Mouse (Mus musculus): ENCODE results near the gene Usp21. TPM values are rescaled to one million over a fixed set of nuclear protein-coding genes. Genes with fewer than 3 reads are reported as not detected.

Usp21 gene
- polyA plus RNA-seq, 1 experiment from 2014 or later, result 80.1 TPM

DNA sequence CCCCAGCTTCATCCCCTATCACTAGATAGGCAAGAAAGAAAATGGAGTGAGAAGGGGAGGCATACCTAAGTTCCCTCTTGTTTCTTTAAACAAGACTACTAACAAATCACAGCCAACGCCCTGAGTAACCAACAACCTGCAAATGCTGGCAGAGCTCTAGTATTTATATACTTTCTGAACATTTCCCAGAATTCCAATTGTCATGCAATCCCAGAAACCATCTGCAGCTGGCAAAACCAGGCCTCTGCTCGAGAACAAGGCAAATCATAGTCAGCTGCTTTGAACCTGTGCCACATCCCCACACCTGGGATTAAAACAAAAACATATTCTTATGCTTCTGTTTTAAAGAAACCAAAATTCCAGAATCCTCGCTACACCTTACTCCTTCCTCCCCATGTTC, 5.6 kb upstream of the Usp21 start:
- Histone ChIP-seq H3K4me2 (replicated peaks) (peak overlapping the region; percentile 89), H3K9ac (peak overlapping the region; percentile 81), H3K27me3 (ENCODE audit: control insufficient read depth, insufficient read depth, low read length) (peaks cover 15% of the 10 kb centered on the region; the same call in 1 of the 2 replicates), H3K27ac (0 out of 2 replicates have a peak overlapping the region, but pooled peaks have one; percentile 92), H3K9me3 (ENCODE audit: control insufficient read depth, low read length) (no peaks in the 10 kb centered on the region), H3K4me1 (replicated peaks; ENCODE audit: control insufficient read depth, insufficient read depth, low read length) (peaks cover 10% of the 10 kb centered on the region), H3K4me3 (replicated peaks; ENCODE audit: low read length) (peak overlapping the region; percentile 66; the same call in 1 of the 2 replicates), H3K36me3 (replicated peaks; ENCODE audit: control insufficient read depth, insufficient read depth) (peaks cover 18% of the 10 kb centered on the region)
- no peak for DNase-seq (ENCODE audit: low spot score)
- WGBS, result 89% methylated on average over 3 of the region's 3 CpGs
- no peak for ATAC-seq (ENCODE audit: low FRiP score)

DNA sequence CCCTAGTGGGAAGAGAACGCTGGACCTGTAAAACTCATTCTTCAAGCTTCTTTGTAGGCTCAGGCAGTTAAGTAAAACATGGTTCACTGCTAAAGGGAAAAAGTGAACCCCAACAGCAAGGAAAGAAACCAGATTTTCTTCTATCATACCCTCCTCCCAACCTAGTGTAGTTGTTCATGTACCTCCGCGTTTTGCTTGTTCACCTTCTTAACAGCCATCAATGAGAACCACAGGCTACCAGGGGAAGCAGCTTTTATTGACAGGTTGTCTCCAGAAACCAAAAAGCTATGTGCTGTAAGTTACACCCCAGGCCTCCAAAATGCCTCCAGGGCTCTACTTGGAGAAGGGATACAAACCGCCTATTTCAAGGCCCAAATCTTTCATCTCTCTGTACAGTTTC, 537 bp upstream of the Usp21 start:
- Histone ChIP-seq H3K4me1 (replicated peaks; ENCODE audit: control insufficient read depth, insufficient read depth, low read length) (peaks cover 27% of the 10 kb centered on the region), H3K9ac (peak overlapping the region; percentile 18; the same call in 1 of the 2 replicates)
- WGBS, result 68% methylated on average over 4 of the region's 4 CpGs

DNA sequence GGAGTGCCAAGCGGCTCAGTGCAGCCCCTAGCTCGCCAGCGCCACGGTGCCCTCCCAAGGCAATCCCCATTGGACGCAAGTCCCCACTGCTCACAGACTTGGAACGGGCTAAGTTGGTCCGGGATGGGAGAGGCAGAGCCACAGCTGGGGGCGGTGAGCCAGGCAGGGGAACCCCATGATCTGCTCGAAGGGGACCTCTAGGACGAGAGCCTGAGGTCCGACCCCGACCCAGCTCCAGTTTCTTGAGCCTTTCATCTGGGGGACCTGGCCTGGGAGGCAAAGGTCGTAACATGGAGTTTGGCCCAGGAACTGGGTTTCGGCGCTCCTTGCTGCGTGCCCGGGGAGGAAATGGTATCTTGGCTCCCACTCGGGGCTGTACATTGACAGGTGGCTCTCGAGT, 1.3 kb downstream of the Usp21 start:
- ATAC-seq (ENCODE audit: low FRiP score), result no peak
- 90% methylated on average over 19 of the region's 19 CpGs for WGBS
- H3K4me1 ChIP-seq (replicated peaks; ENCODE audit: control insufficient read depth, insufficient read depth, low read length), result peaks cover 25% of the 10 kb centered on the region
- no peaks in the 10 kb centered on the region for H3K27me3 ChIP-seq (ENCODE audit: control insufficient read depth, insufficient read depth, low read length)
- peak overlapping the region; percentile 96; the same call in 1 of the 2 replicates for H3K9ac ChIP-seq
- no peak for DNase-seq (ENCODE audit: low spot score)
- no peak overlapping the region for H3K27ac ChIP-seq
- no peaks in the 10 kb centered on the region for H3K9me3 ChIP-seq (ENCODE audit: control insufficient read depth, low read length)
- H3K4me3 ChIP-seq (replicated peaks; ENCODE audit: low read length), result peak overlapping the region; percentile 84
- H3K36me3 ChIP-seq (replicated peaks; ENCODE audit: control insufficient read depth, insufficient read depth), result peaks cover 64% of the 10 kb centered on the region
- H3K4me2 ChIP-seq (replicated peaks), result peak overlapping the region; percentile 65

More for the DNA sequence above, 537 bp upstream of the Usp21 start:
- Histone ChIP-seq H3K4me2 (replicated peaks) (peak overlapping the region; percentile 65), H3K4me3 (replicated peaks; ENCODE audit: low read length) (peak overlapping the region; percentile 84; the same call in 1 of the 2 replicates), H3K27me3 (ENCODE audit: control insufficient read depth, insufficient read depth, low read length) (no peaks in the 10 kb centered on the region), H3K27ac (peak overlapping the region; percentile 96), H3K36me3 (replicated peaks; ENCODE audit: control insufficient read depth, insufficient read depth) (peaks cover 50% of the 10 kb centered on the region), H3K9me3 (ENCODE audit: control insufficient read depth, low read length) (no peaks in the 10 kb centered on the region)
- no peak for DNase-seq (ENCODE audit: low spot score)
- ATAC-seq (ENCODE audit: low FRiP score), result no peak

DNA sequence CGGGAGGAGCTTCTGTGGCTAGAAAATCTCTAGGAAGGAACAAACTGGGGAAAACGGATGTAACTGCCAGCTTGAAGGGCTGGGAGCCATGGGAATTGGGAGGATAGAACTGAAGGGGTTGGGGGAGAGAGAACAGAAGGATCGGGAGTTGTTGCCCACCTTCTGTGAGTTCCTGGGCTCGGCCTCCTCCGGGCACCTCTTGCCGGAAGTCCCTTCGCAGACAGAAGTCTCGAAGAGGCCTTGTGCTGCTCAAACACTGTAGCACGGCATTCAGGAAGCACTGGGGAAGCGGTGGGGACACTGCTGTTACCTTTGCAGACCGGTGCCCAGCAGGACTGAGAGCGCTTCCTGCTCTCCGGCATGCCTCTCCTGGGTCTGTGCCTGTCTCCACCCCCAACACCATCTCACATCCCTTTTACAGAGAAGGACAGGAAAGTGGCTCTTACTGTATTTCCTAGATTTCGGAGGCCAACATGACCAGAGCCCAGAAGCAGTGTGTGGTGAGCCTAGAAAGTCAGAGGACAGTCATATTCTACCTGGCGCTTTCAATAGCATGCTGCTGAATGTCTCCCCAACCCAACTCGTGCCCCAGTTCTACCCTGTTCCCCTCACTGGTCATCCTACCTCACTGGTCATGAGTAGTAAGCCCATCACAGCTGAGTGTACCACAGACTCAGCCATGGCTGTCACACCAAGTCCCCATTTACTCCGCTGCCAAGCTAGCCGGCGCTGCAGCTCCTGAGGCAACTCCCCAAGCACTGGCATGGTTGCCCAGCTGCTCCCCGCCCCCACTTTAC, 2.5 kb downstream of the Usp21 start:
- Histone ChIP-seq H3K9ac (no peak overlapping the region), H3K27me3 (ENCODE audit: control insufficient read depth, insufficient read depth, low read length) (no peaks in the 10 kb centered on the region), H3K36me3 (replicated peaks; ENCODE audit: control insufficient read depth, insufficient read depth) (peaks cover 64% of the 10 kb centered on the region), H3K27ac (no peak overlapping the region), H3K4me3 (replicated peaks; ENCODE audit: low read length) (no peak overlapping the region), H3K9me3 (ENCODE audit: control insufficient read depth, low read length) (no peaks in the 10 kb centered on the region), H3K4me1 (replicated peaks; ENCODE audit: control insufficient read depth, insufficient read depth, low read length) (peaks cover 31% of the 10 kb centered on the region), H3K4me2 (replicated peaks) (no peak overlapping the region)
- no peak for DNase-seq (ENCODE audit: low spot score)
- ATAC-seq (ENCODE audit: low FRiP score), result no peak
- WGBS, result 88% methylated on average over 20 of the region's 20 CpGs

DNA sequence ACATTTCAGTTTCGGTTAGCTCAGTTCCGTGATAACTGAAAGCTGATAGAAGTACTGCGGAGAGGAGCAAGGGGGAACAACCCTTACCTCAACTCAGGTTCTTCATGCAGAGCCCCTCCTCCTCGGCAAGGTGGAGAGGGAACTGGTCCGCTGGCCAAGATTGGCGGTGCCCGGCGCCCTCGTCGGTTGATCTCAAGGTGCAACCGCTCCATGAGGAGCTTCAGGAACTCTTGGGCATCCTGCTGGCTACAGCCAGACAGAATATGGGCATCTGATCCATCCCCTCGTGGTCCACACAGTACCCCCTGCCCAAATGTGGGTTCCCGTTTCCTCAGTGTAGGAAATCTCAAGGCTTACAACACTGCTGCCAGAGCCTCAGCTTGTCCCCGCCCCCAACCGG, 3.3 kb downstream of the Usp21 start:
- Histone ChIP-seq H3K27ac (no peak overlapping the region), H3K27me3 (ENCODE audit: control insufficient read depth, insufficient read depth, low read length) (no peaks in the 10 kb centered on the region), H3K9me3 (ENCODE audit: control insufficient read depth, low read length) (no peaks in the 10 kb centered on the region), H3K9ac (no peak overlapping the region), H3K4me3 (replicated peaks; ENCODE audit: low read length) (no peak overlapping the region), H3K4me2 (replicated peaks) (no peak overlapping the region), H3K36me3 (replicated peaks; ENCODE audit: control insufficient read depth, insufficient read depth) (peaks cover 58% of the 10 kb centered on the region), H3K4me1 (replicated peaks; ENCODE audit: control insufficient read depth, insufficient read depth, low read length) (peaks cover 38% of the 10 kb centered on the region)
- 92% methylated on average over 15 of the region's 15 CpGs for WGBS
- ATAC-seq (ENCODE audit: low FRiP score), result no peak
- no peak for DNase-seq (ENCODE audit: low spot score)

DNA sequence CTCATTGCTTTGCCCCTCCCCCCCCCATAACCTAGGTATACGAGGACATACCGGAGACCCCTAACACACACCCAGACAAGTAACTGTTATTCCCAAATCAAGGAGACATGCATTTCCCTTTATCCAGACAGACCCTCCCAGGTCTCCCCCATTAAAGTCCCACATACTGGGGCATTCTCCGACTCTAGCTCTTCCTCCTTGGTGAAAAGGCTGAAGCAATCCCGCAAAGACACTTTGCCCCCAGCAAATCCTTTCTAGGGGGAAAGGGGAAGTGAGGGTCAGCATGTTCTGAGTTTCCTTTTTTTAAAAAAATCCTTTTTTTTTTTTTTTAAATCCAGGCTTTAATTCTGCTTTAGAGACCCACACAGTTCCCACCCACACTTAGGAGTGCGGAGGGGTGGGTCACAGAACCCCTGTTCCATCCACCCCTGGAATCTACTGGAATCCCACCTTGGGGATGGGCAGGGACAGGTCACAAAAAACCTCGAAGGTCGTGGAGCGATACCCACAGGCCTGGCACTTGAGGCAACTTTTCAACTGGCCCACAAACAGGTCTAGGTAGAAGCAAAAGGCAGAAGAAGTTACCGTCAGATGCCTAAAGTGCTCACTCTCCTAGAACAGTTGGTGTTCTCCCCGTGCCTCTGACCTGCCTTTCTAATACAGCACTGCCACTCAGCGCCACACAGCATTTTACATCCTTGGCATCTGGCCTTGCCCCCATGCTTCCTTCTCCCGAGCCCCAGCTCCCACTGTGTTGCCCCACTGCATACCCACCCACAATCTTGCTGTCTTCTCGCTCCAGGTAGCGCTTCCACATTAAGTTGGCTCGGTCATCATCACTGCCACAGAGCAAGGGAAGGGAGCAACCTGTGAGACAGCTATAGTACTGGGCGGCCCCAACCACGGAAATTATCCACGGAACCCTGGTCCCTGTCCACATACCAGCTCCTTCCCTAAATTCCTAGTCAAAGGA, 4.3 kb downstream of the Usp21 start:
- Histone ChIP-seq H3K36me3 (replicated peaks; ENCODE audit: control insufficient read depth, insufficient read depth) (peaks cover 48% of the 10 kb centered on the region), H3K4me2 (replicated peaks) (no peak overlapping the region), H3K9me3 (ENCODE audit: control insufficient read depth, low read length) (no peaks in the 10 kb centered on the region), H3K4me3 (replicated peaks; ENCODE audit: low read length) (no peak overlapping the region), H3K9ac (no peak overlapping the region), H3K4me1 (replicated peaks; ENCODE audit: control insufficient read depth, insufficient read depth, low read length) (peaks cover 38% of the 10 kb centered on the region), H3K27ac (no peak overlapping the region), H3K27me3 (ENCODE audit: control insufficient read depth, insufficient read depth, low read length) (no peaks in the 10 kb centered on the region)
- ATAC-seq (ENCODE audit: low FRiP score) (no peak), DNase-seq (ENCODE audit: low spot score) (no peak)
- 94% methylated on average over 18 of the region's 18 CpGs for WGBS

DNA sequence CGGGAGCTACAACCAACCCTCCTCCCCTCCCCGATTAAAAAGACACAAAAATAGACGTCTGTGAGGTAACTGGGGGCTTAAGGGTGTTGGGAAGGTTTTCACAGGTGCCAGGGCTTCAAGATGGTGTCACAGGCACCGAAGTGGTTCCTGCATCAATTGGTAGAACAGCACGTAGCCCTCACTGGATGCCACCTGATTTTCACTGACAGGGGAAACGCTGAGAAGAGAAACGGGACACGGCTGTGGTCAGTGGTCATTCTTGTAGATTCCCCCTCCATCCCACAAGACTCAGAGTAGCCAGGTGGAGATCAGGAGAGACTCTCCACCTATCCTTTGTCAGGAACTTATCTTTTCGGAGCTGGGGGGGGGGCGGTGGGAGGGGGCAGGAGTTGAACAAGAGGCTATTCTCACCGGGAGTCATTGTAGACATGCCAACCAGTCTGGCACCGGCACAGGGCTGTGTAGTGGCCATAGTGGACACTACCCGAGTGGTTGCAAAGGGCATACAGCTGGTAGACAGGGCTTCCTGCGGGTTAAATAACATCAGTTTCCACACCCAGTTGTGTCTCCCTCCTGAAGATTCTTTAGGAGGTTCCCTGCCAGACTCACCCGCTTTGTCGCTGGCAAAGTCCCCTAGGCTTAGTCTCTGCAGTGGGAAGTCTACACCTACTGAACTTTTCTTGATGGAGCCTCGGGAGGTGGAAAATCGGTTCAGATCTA, 5.5 kb downstream of the Usp21 start:
- Histone ChIP-seq H3K36me3 (replicated peaks; ENCODE audit: control insufficient read depth, insufficient read depth) (peaks cover 55% of the 10 kb centered on the region), H3K4me3 (replicated peaks; ENCODE audit: low read length) (no peak overlapping the region), H3K4me1 (replicated peaks; ENCODE audit: control insufficient read depth, insufficient read depth, low read length) (peaks cover 32% of the 10 kb centered on the region), H3K9ac (no peak overlapping the region), H3K27me3 (ENCODE audit: control insufficient read depth, insufficient read depth, low read length) (no peaks in the 10 kb centered on the region), H3K9me3 (ENCODE audit: control insufficient read depth, low read length) (no peaks in the 10 kb centered on the region), H3K27ac (no peak overlapping the region), H3K4me2 (replicated peaks) (no peak overlapping the region)
- WGBS, result 83% methylated on average over 18 of the region's 18 CpGs
- DNase-seq (ENCODE audit: low spot score), result no peak
- ATAC-seq (ENCODE audit: low FRiP score), result no peak

DNA sequence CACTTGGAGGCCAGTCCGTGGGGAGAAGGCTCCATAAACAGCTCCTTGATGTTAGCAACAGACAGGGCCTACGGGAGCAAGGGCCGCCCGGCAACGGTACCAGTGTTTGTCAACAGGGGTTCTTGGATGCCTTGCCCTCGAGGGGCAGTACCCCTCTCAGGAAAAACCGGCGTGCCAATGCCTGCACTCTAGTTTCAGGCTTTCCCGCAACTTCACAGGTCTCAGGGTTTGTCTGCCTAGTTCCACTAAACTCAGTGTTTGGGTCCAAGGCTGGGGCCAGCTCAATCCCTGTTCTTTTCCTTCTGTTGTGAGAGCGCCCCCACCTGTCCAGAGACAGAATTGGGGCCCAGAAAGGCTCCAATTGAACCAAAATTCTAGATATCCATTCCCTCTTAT, 6.3 kb downstream of the Usp21 start:
- Histone ChIP-seq H3K36me3 (replicated peaks; ENCODE audit: control insufficient read depth, insufficient read depth) (peaks cover 62% of the 10 kb centered on the region), H3K27me3 (ENCODE audit: control insufficient read depth, insufficient read depth, low read length) (no peaks in the 10 kb centered on the region), H3K27ac (peak overlapping the region; percentile 82), H3K9ac (peak overlapping the region; percentile 41), H3K4me2 (replicated peaks) (peak overlapping the region; percentile 65), H3K4me3 (replicated peaks; ENCODE audit: low read length) (peak overlapping the region; percentile 59), H3K9me3 (ENCODE audit: control insufficient read depth, low read length) (no peaks in the 10 kb centered on the region), H3K4me1 (replicated peaks; ENCODE audit: control insufficient read depth, insufficient read depth, low read length) (peaks cover 26% of the 10 kb centered on the region)
- WGBS, result under 1% methylated on average over 10 of the region's 10 CpGs
- DNase-seq (ENCODE audit: low spot score), result peak; percentile 69
- ATAC-seq (ENCODE audit: low FRiP score), result peak; percentile 0; the same call in 1 of the 2 replicates
